Mouse (Mus musculus): ENCODE data around the gene Arg1.

Arg1 gene

GRCm38 (mm10) chr10:24926962-24927720 lies at the start of gene Arg1:
TSS of gene Arg1 (minus strand) at chr10:24927484.
- DNase-seq (ENCODE audit: low read depth), result peak; percentile 54

GRCm38 (mm10) chr10:24973845-24974514 lies 46.7 kb upstream of the Arg1 start:
- DNase-seq (ENCODE audit: low read depth), result no peak

- peak; percentile 68 for DNase-seq (ENCODE audit: low read depth)
Measured at GRCm38 (mm10) chr10:24973385-24973784, 46.1 kb upstream of the Arg1 start.

GRCm38 (mm10) chr10:24972923-24973322 lies 45.6 kb upstream of the Arg1 start:
- peak; percentile 53 for DNase-seq (ENCODE audit: low read depth)

- DNase-seq (ENCODE audit: low read depth), result no peak
Measured at GRCm38 (mm10) chr10:24965821-24966550, 38.7 kb upstream of the Arg1 start.

GRCm38 (mm10) chr10:24961889-24962288 lies 34.6 kb upstream of the Arg1 start:
- no peak for DNase-seq (ENCODE audit: low read depth)

- DNase-seq (ENCODE audit: low read depth), result peak; percentile 68
Measured at GRCm38 (mm10) chr10:24961112-24961511, 33.8 kb upstream of the Arg1 start.

- no peak for DNase-seq (ENCODE audit: low read depth)
Measured at GRCm38 (mm10) chr10:24959043-24959916, 32.0 kb upstream of the Arg1 start.

GRCm38 (mm10) chr10:24958280-24959042 lies 31.2 kb upstream of the Arg1 start:
- DNase-seq (ENCODE audit: low read depth), result no peak

- DNase-seq (ENCODE audit: low read depth), result no peak
Measured at GRCm38 (mm10) chr10:24953876-24954275, 26.6 kb upstream of the Arg1 start.

- peak; percentile 48 for DNase-seq (ENCODE audit: low read depth)
Measured at GRCm38 (mm10) chr10:24952549-24952948, 25.3 kb upstream of the Arg1 start.

GRCm38 (mm10) chr10:24951575-24951974 lies 24.3 kb upstream of the Arg1 start:
- DNase-seq (ENCODE audit: low read depth), result peak; percentile 34

- no peak for DNase-seq (ENCODE audit: low read depth)
Measured at GRCm38 (mm10) chr10:24950223-24950622, 22.9 kb upstream of the Arg1 start.

GRCm38 (mm10) chr10:24948278-24948677 lies 21.0 kb upstream of the Arg1 start:
- DNase-seq (ENCODE audit: low read depth), result no peak

GRCm38 (mm10) chr10:24947871-24948270 lies 20.6 kb upstream of the Arg1 start:
- DNase-seq (ENCODE audit: low read depth), result no peak

GRCm38 (mm10) chr10:24930143-24930542 lies 2.9 kb upstream of the Arg1 start:
- DNase-seq (ENCODE audit: low read depth), result no peak

- DNase-seq (ENCODE audit: low read depth), result no peak
Measured at GRCm38 (mm10) chr10:24928072-24928471, 788 bp upstream of the Arg1 start.

- no peak for DNase-seq (ENCODE audit: low read depth)
Measured at GRCm38 (mm10) chr10:24926380-24926779, 904 bp downstream of the Arg1 start.

- DNase-seq (ENCODE audit: low read depth), result no peak
Measured at GRCm38 (mm10) chr10:24924296-24924695, 3.0 kb downstream of the Arg1 start.

GRCm38 (mm10) chr10:24922977-24923376 lies 4.3 kb downstream of the Arg1 start:
- DNase-seq (ENCODE audit: low read depth), result no peak

GRCm38 (mm10) chr10:24915486-24915885 lies 11.8 kb downstream of the Arg1 start:
- no peak for DNase-seq (ENCODE audit: low read depth)
